Mouse (Mus musculus) spleen, adult 2 months (tissue): ENCODE results near the gene Col7a1. TPM values are rescaled to one million over a fixed set of nuclear protein-coding genes. Genes with fewer than 3 reads are reported as not detected.

Source experiments
- DNase-seq, 2 experiments: peaks; one replicate each; pipeline versions ENCODE4 v3.0.0 to v3.0.0-alpha.2; 2012 to 2021; ENCODE audit warnings: low spot score in 2 of 2, low read depth in 1 of 2
- H3K27ac ChIP-seq: fragments of 200-500 bp; 2 replicates; pipeline ENCODE4 v1.5.1; 2012; ENCODE audit warnings: low read length, inconsistent platforms; ENCODE audit not compliant: insufficient read depth
- H3K27me3 ChIP-seq: fragments of 200-500 bp; 2 replicates; pipeline ENCODE4 v1.6.1; 2012; ENCODE audit warnings: mild to moderate bottlenecking, moderate library complexity, low read length, inconsistent platforms; ENCODE audit not compliant: control insufficient read depth, insufficient read depth
- H3K36me3 ChIP-seq: fragments of 200-500 bp; 2 replicates; pipeline ENCODE4 v1.6.1; 2012; ENCODE audit warnings: mild to moderate bottlenecking, low read length, inconsistent platforms; ENCODE audit not compliant: control insufficient read depth, insufficient read depth
- H3K4me1 ChIP-seq: fragments of 200-500 bp; 2 replicates; pipeline ENCODE4 v1.6.1; 2011; ENCODE audit warnings: inconsistent platforms; ENCODE audit not compliant: control insufficient read depth, insufficient read depth, insufficient read length
- H3K4me3 ChIP-seq: fragments of 200-500 bp; 2 replicates; pipeline ENCODE4 v1.5.1; 2011; ENCODE audit warnings: mild to moderate bottlenecking, inconsistent platforms; ENCODE audit not compliant: insufficient read depth, insufficient read length; ENCODE audit errors: extremely low read depth
- CTCF ChIP-seq: fragments of 200-500 bp; IDR thresholded peaks from 2 replicates; pipeline ENCODE4 v1.5.1; 2011; ENCODE audit warnings: mild to moderate bottlenecking, inconsistent platforms; ENCODE audit not compliant: insufficient read depth, insufficient read length, insufficient replicate concordance; ENCODE audit errors: extremely low read depth
- POLR2A ChIP-seq: fragments of 200-500 bp; IDR thresholded peaks from 2 replicates; pipeline ENCODE4 v1.6.1; 2011; ENCODE audit warnings: low read depth, low read length, inconsistent platforms
- WGBS: fragments of 180-500 bp; shearing (Covaris S2); methylation state at CpG from one replicate; pipeline ENCODE4 v1.1.7; 2018; 5-methylcytosine and 5-hydroxymethylcytosine counted together
- polyA plus RNA-seq: library from polyadenylated mRNA; depleted of rRNA; stranded (reverse); fragments of >200 nt; gene quantifications from 2 replicates; pipeline ENCODE4 v1.2.3, GENCODE M21; 2012

The Col7a1 gene
- polyA plus RNA-seq, 1 experiment: 14.4 TPM

- H3K27ac ChIP-seq: peak overlapping the region; percentile 53
- no peak for TF ChIP-seq POLR2A
- TF ChIP-seq CTCF: no peak
- peak overlapping the region; percentile 72 for H3K4me3 ChIP-seq
- 25% methylated on average over 18 of the region's 18 CpGs for WGBS
- no peak for DNase-seq
- no peaks in the 10 kb centered on the region for H3K27me3 ChIP-seq
- no peaks in the 10 kb centered on the region for H3K36me3 ChIP-seq
- peaks cover 8% of the 10 kb centered on the region; the same call in 1 of the 2 replicates for H3K4me1 ChIP-seq
Observed at GRCm38 (mm10) chr9:108992085-108992469, 38.7 kb downstream of the Col7a1 start.

- Histone ChIP-seq H3K27me3 (no peaks in the 10 kb centered on the region), H3K27ac (no peak overlapping the region), H3K4me3 (no peak overlapping the region), H3K4me1 (peaks cover 8% of the 10 kb centered on the region; the same call in 1 of the 2 replicates), H3K36me3 (no peaks in the 10 kb centered on the region)
- WGBS: 83% methylated on average over 9 of the region's 9 CpGs
- TF ChIP-seq POLR2A: no peak
- TF ChIP-seq CTCF: no peak
- DNase-seq: no peak
Observed at GRCm38 (mm10) chr9:108992620-108993361, 39.4 kb downstream of the Col7a1 start.

GRCm38 (mm10) chr9:108996411-108996810 is 43.0 kb downstream of the Col7a1 start:
- 86% methylated on average over 9 of the region's 9 CpGs for WGBS
- no peak for TF ChIP-seq CTCF
- no peak for TF ChIP-seq POLR2A
- Histone ChIP-seq H3K4me3 (no peak overlapping the region), H3K27me3 (no peaks in the 10 kb centered on the region), H3K4me1 (peaks cover 11% of the 10 kb centered on the region; the same call in 1 of the 2 replicates), H3K36me3 (no peaks in the 10 kb centered on the region), H3K27ac (no peak overlapping the region)
- no peak for DNase-seq

GRCm38 (mm10) chr9:108998287-108999166 is 45.1 kb downstream of the Col7a1 start:
- H3K27me3 ChIP-seq: no peaks in the 10 kb centered on the region
- DNase-seq: no peak
- H3K4me3 ChIP-seq: no peak overlapping the region; the same call in 1 of the 2 replicates
- 63% methylated on average over 19 of the region's 19 CpGs for WGBS
- TF ChIP-seq CTCF (no peak), POLR2A (no peak)
- H3K36me3 ChIP-seq: no peaks in the 10 kb centered on the region
- peaks cover 6% of the 10 kb centered on the region; the same call in 1 of the 2 replicates for H3K4me1 ChIP-seq
- peak overlapping the region; percentile 66 for H3K27ac ChIP-seq

- H3K4me1 ChIP-seq: peaks cover 6% of the 10 kb centered on the region; the same call in 1 of the 2 replicates
- peak overlapping the region; percentile 74 for H3K27ac ChIP-seq
- DNase-seq: no peak
- H3K27me3 ChIP-seq: no peaks in the 10 kb centered on the region
- WGBS: 7% methylated on average over 4 of the region's 4 CpGs
- no peak overlapping the region for H3K4me3 ChIP-seq
- no peaks in the 10 kb centered on the region for H3K36me3 ChIP-seq
- TF ChIP-seq CTCF (no peak), POLR2A (no peak)
Observed at GRCm38 (mm10) chr9:108999167-108999526, 45.8 kb downstream of the Col7a1 start.

- H3K4me3 ChIP-seq: no peak overlapping the region
- TF ChIP-seq POLR2A: no peak
- peak; percentile 89; the same call in 1 of the 2 replicates for TF ChIP-seq CTCF
- H3K27me3 ChIP-seq: no peaks in the 10 kb centered on the region
- H3K36me3 ChIP-seq: no peaks in the 10 kb centered on the region
- H3K4me1 ChIP-seq: peaks cover 6% of the 10 kb centered on the region; the same call in 1 of the 2 replicates
- 12% methylated on average over 3 of the region's 3 CpGs for WGBS
- DNase-seq: peak in 1 of 2 experiments; percentile 68
- H3K27ac ChIP-seq: no peak overlapping the region
Observed at GRCm38 (mm10) chr9:109000726-109001125, 47.3 kb downstream of the Col7a1 start.

GRCm38 (mm10) chr9:109003201-109003600 is 49.8 kb downstream of the Col7a1 start:
- Histone ChIP-seq H3K4me1 (peaks cover 6% of the 10 kb centered on the region; the same call in 1 of the 2 replicates), H3K4me3 (no peak overlapping the region), H3K27me3 (no peaks in the 10 kb centered on the region), H3K36me3 (no peaks in the 10 kb centered on the region), H3K27ac (no peak overlapping the region)
- DNase-seq: peak in 1 of 2 experiments; percentile 50
- TF ChIP-seq CTCF (peak; percentile 86; the same call in 1 of the 2 replicates), POLR2A (no peak)
- 66% methylated on average over 2 of the region's 2 CpGs for WGBS
